Mouse (Mus musculus) bone marrow, adult 2 months (tissue): ENCODE measurements around the gene Brip1.

ENCODE experiments used
- CTCF ChIP-seq: fragments of 200-500 bp; IDR thresholded peaks from 2 replicates; pipeline ENCODE4 v1.5.1; 2011; ENCODE audit warnings: low read length, control low read depth; ENCODE audit not compliant: control insufficient read depth, insufficient read depth
- POLR2A ChIP-seq: fragments of 200-500 bp; IDR thresholded peaks from 2 replicates; pipeline ENCODE4 v1.6.1; 2011; ENCODE audit warnings: low read depth, mild to moderate bottlenecking, control low read depth, low read length, borderline replicate concordance; ENCODE audit not compliant: control insufficient read depth

GRCm38 (mm10) chr11:86078025-86078424 lies 123.0 kb downstream of the Brip1 start:
- TF ChIP-seq POLR2A (no peak), CTCF (no peak)
